Mouse (Mus musculus): ENCODE measurements at regions not wholly inside any gene's neighbourhood (a gene's known extent, or its start where the extent isn't known, plus 50 kb on each side); places are given as distances from the start of the nearest gene placed in this dataset.

GRCm38 (mm10) chr3:6137374-6137773 is 386.8 kb downstream of the Gm8797 start:
- TF ChIP-seq TAL1 (conservative IDR thresholded peaks at IDR 0.05; ENCODE audit: low read depth, low read length) (no peak), CTCF (IDR thresholded peaks at IDR 0.05; ENCODE audit: low read depth, low read length) (no peak), GATA2 (IDR thresholded peaks at IDR 0.05; ENCODE audit: borderline replicate concordance, low read depth, low read length) (no peak)

Data from G1E (cell line).